Comparison of ENCODE assay signal across 14 mouse cellular contexts in genomic region chr9:61952241-61952640, GRCm38 (mm10).
"Had no signal": no experiment of that assay in that cellular context is flagged by ENCODE, and none has a peak within 500 bp of the region (broad histone marks: within the 10 kb centered on the region; RNA-seq: fewer than 3 reads in every experiment).

No protein-coding gene starts in this region.

- H3K9me3 ChIP-seq: kidney, embryonic 15.5 days; limb, embryonic 13.5 days; midbrain, embryonic 10.5 days; neural tube, embryonic 12.5 days had no signal

- H3K27me3 ChIP-seq: kidney, embryonic 15.5 days; limb, embryonic 13.5 days; neural tube, embryonic 12.5 days had no signal

- H3K4me3 ChIP-seq: kidney, embryonic 15.5 days; limb, embryonic 13.5 days; midbrain, embryonic 10.5 days; myocyte; neural tube, embryonic 12.5 days had no signal

- H3K9ac ChIP-seq: kidney, embryonic 15.5 days; limb, embryonic 13.5 days; liver, embryonic 14.5 days; neural tube, embryonic 12.5 days had no signal

- H3K36me3 ChIP-seq: limb, embryonic 13.5 days; midbrain, embryonic 10.5 days; neural tube, embryonic 12.5 days had no signal

- H3K4me2 ChIP-seq: kidney, embryonic 15.5 days; limb, embryonic 13.5 days; neural tube, embryonic 12.5 days had no signal

- H3K27ac ChIP-seq: kidney, embryonic 15.5 days; limb, embryonic 13.5 days; liver, embryonic 14.5 days; midbrain, embryonic 10.5 days; neural tube, embryonic 12.5 days had no signal

- DNase-seq: kidney, adult 18-20 months; kidney, postnatal 14 days; left cerebral cortex, postnatal 4 days; lung, adult 18-20 months; lung, postnatal 36 days; right cerebral cortex, adult 18-20 months; right cerebral cortex, postnatal 25 days; thymus, postnatal 36 days had no signal
